Mouse (Mus musculus) intestine, embryonic 14.5 days (tissue): ENCODE results near the gene Sptssa. TPM values are rescaled to one million over a fixed set of nuclear protein-coding genes. Genes with fewer than 3 reads are reported as not detected.

Source experiments
- ATAC-seq: fragments of 200-750 bp; cut with Nextera tagmentation; replicated peaks from 2 replicates; pipeline ENCODE4 v1.8.0; 2017; ENCODE audit warnings: low read depth, moderate number of reproducible peaks, moderate TSS enrichment, moderate library complexity; ENCODE audit not compliant: low FRiP score, low TSS enrichment
- DNase-seq: peaks from one replicate; pipeline ENCODE4 v3.0.0-alpha.2; 2018; ENCODE audit warnings: low spot score
- H3K27ac ChIP-seq: fragments of 300-500 bp; sonication (generic); 2 replicates; pipeline ENCODE4 v1.5.1; 2014; ENCODE audit warnings: low read depth, mild to moderate bottlenecking, control low read depth
- H3K27me3 ChIP-seq: fragments of 300-500 bp; sonication (generic); replicated peaks from 2 replicates; pipeline ENCODE4 v1.6.1; 2014; ENCODE audit warnings: low read length, control low read depth; ENCODE audit not compliant: control insufficient read depth, insufficient read depth
- H3K36me3 ChIP-seq: fragments of 300-500 bp; sonication (generic); 2 replicates; pipeline ENCODE4 v1.6.1; 2014; ENCODE audit warnings: low read length, control low read depth; ENCODE audit not compliant: control insufficient read depth, insufficient read depth
- H3K4me1 ChIP-seq: fragments of 300-500 bp; sonication (generic); replicated peaks from 2 replicates; pipeline ENCODE4 v1.6.1; 2014; ENCODE audit warnings: low read length, control low read depth, mixed read lengths; ENCODE audit not compliant: control insufficient read depth, insufficient read depth
- H3K4me2 ChIP-seq: fragments of 300-500 bp; sonication (generic); 2 replicates; pipeline ENCODE4 v1.6.1; 2014; ENCODE audit warnings: low read length
- H3K4me3 ChIP-seq: fragments of 300-500 bp; sonication (generic); 2 replicates; pipeline ENCODE4 v1.5.1; 2014; ENCODE audit warnings: low read depth, low read length, control low read depth, mixed read lengths
- H3K9ac ChIP-seq: fragments of 300-500 bp; sonication (generic); 2 replicates; pipeline ENCODE4 v1.6.1; 2014; ENCODE audit warnings: mild to moderate bottlenecking, low read length
- H3K9me3 ChIP-seq: fragments of 300-500 bp; sonication (generic); 2 replicates; pipeline ENCODE4 v1.6.1; 2016; ENCODE audit warnings: low read length, control low read depth; ENCODE audit not compliant: control insufficient read depth
- WGBS: fragments of 180-500 bp; shearing (Covaris S2); extraction: QIAGEN DNeasy Blood & Tissue Kit; methylation state at CpG from one replicate; pipeline ENCODE4 v1.1.7; 2014; 5-methylcytosine and 5-hydroxymethylcytosine counted together
- polyA plus RNA-seq: library from polyadenylated mRNA; unstranded; fragments of >200 nt; fragmentation: Nextera tagmentation; extraction: Ambion mirVana; gene quantifications from 2 replicates; pipeline ENCODE4 v1.2.1, GENCODE M21; 2014

Gene Sptssa
- polyA plus RNA-seq, result 216 and 224 TPM in 2 replicates

GRCm38 (mm10) chr12:54656396-54657171 is at the start of gene Sptssa:
Sptssa (minus strand) TSS chr12:54656573.
- DNase-seq (peak; percentile 95), ATAC-seq (peak; percentile 100)
- Histone ChIP-seq H3K27me3 (no peaks in the 10 kb centered on the region), H3K36me3 (no peaks in the 10 kb centered on the region), H3K9me3 (no peaks in the 10 kb centered on the region), H3K4me3 (peak within 1 kb of the TSS; percentile 58), H3K27ac (peak within 1 kb of the TSS; percentile 85), H3K9ac (peak within 1 kb of the TSS; percentile 68), H3K4me2 (peak within 1 kb of the TSS; percentile 67), H3K4me1 (peaks cover 18% of the 10 kb centered on the region)
- 7% methylated on average over 53 of the region's 53 CpGs for WGBS

DNA sequence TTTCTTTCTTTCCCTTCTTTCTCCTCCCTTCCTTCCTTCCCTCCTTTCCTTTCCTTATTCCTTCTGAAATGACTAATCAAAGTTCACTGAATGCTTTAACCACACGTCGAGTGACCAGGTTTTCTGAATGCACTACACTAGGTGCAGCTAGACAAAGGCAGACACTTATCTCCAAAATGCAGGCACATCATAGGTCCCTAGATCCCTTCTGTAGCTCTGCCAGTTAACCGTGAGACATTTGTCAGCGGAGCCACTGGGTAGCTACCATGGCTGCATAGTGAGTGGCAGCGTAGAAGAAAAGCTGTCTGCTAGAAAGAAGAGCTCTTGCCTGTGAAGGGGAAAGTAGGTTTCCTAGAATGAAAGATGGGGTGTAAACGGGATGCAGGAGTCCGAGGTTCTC is 43.0 kb upstream of the Sptssa start:
- H3K27ac ChIP-seq, result no peak overlapping the region
- H3K4me1 ChIP-seq, result peaks cover 4% of the 10 kb centered on the region; the same call in 1 of the 2 replicates
- 72% methylated on average over 7 of the region's 7 CpGs for WGBS
- no peak for DNase-seq
- no peak overlapping the region for H3K4me2 ChIP-seq
- no peaks in the 10 kb centered on the region for H3K27me3 ChIP-seq
- H3K9me3 ChIP-seq, result no peaks in the 10 kb centered on the region
- ATAC-seq, result no peak
- H3K9ac ChIP-seq, result no peak overlapping the region
- H3K36me3 ChIP-seq, result no peaks in the 10 kb centered on the region
- H3K4me3 ChIP-seq, result no peak overlapping the region

DNA sequence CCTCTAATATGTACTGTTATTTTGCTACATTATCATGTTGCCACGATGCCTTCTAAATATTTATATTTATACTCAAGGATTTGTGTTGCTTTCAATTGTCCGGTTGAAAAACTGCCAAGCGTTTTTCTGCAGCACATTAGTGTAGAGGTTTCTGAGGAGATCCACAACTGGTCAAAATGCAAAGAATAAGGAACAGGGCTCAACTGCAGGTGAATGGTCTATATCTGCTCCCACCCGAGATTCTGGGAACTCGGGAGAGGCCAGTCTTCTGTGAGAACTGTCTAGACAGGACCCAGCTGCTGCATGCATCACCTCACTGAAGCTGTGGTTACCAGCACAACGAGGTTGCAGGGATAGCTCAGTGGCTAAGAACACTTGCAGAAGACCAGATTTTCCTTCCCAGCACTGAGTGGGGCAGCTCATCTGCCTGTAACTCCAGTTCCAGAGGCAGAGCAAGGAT is 41.4 kb upstream of the Sptssa start:
- no peaks in the 10 kb centered on the region for H3K27me3 ChIP-seq
- H3K4me2 ChIP-seq, result no peak overlapping the region
- H3K4me3 ChIP-seq, result no peak overlapping the region
- no peak overlapping the region for H3K9ac ChIP-seq
- H3K27ac ChIP-seq, result no peak overlapping the region
- H3K9me3 ChIP-seq, result no peaks in the 10 kb centered on the region
- 40% methylated on average over 6 of the region's 6 CpGs for WGBS
- H3K36me3 ChIP-seq, result 0 out of 2 replicates have a peak, but pooled peaks cover 1% of the 10 kb centered on the region
- DNase-seq (no peak), ATAC-seq (no peak)
- H3K4me1 ChIP-seq, result peaks cover 4% of the 10 kb centered on the region; the same call in 1 of the 2 replicates

GRCm38 (mm10) chr12:54697003-54697597 is 40.7 kb upstream of the Sptssa start:
- WGBS, result 5% methylated on average over 7 of the region's 7 CpGs

GRCm38 (mm10) chr12:54696242-54697002 is 40.0 kb upstream of the Sptssa start:
- WGBS, result under 1% methylated on average over 32 of the region's 32 CpGs
- no peaks in the 10 kb centered on the region for H3K9me3 ChIP-seq
- peaks cover 4% of the 10 kb centered on the region; the same call in 1 of the 2 replicates for H3K4me1 ChIP-seq
- H3K36me3 ChIP-seq, result peaks cover 8% of the 10 kb centered on the region; the same call in 1 of the 2 replicates
- no peaks in the 10 kb centered on the region for H3K27me3 ChIP-seq
- H3K9ac ChIP-seq, result peak overlapping the region; percentile 59
- peak overlapping the region; percentile 70 for H3K4me2 ChIP-seq
- H3K4me3 ChIP-seq, result peak overlapping the region; percentile 61
- peak overlapping the region; percentile 96 for H3K27ac ChIP-seq
- DNase-seq (peak; percentile 94), ATAC-seq (peak; percentile 90)

More at GRCm38 (mm10) chr12:54697003-54697597, 40.7 kb upstream of the Sptssa start:
- DNase-seq, result peak; percentile 55
- Histone ChIP-seq H3K4me2 (no peak overlapping the region), H3K27me3 (no peaks in the 10 kb centered on the region), H3K4me3 (no peak overlapping the region), H3K36me3 (0 out of 2 replicates have a peak, but pooled peaks cover 5% of the 10 kb centered on the region), H3K4me1 (peaks cover 4% of the 10 kb centered on the region; the same call in 1 of the 2 replicates), H3K9ac (no peak overlapping the region), H3K9me3 (no peaks in the 10 kb centered on the region), H3K27ac (no peak overlapping the region)
- peak; percentile 59 for ATAC-seq

DNA sequence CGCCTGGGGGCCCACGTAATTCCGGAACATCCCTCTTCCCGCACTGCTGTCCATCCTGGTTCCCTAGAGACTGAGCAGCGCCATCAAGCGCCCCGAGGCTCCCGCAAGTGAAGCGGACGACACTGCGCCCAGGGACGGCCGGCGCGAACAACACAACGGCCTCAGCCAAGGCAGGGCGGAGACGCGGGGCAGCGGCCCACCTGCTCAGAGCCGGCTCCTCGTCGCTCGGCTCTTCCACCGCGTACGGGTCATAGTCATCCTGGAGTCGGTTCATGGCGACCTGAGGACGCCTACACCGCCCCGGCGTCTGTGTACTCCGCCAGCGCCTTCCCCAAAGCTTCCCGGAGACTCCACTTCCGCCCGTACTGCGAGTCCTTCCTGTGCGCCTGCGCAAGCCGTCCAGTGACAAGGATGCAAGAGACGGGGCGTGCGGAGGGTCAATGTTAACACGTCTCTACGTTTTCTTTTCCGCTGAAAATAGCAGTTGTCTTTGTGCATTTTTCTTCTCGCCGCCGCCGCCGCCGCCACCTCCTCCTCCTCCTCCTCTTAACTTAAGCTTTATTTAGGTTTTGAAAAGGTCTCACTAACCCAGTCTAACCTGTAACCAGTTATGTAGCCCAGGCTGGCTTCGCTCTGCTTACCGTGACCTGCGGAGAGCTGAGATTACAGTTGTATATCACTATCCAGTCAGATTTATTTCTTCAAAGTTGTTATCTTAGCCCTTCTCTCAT is 39.3 kb upstream of the Sptssa start, which contains the start of gene Eapp:
Gene Eapp (minus strand): TSS at position 387 of the 731 bp plus-strand sequence.
- H3K4me2 ChIP-seq, result peak within 1 kb of the TSS; percentile 70
- DNase-seq (peak; percentile 94), ATAC-seq (peak; percentile 86)
- peak within 1 kb of the TSS; percentile 59 for H3K9ac ChIP-seq
- H3K9me3 ChIP-seq, result no peaks in the 10 kb centered on the region
- peaks cover 15% of the 10 kb centered on the region; the same call in 1 of the 2 replicates for H3K36me3 ChIP-seq
- WGBS, result under 1% methylated on average over 57 of the region's 57 CpGs
- H3K27me3 ChIP-seq, result no peaks in the 10 kb centered on the region
- H3K4me1 ChIP-seq, result peaks cover 4% of the 10 kb centered on the region; the same call in 1 of the 2 replicates
- peak within 1 kb of the TSS; percentile 61 for H3K4me3 ChIP-seq
- peak within 1 kb of the TSS; percentile 96 for H3K27ac ChIP-seq

DNA sequence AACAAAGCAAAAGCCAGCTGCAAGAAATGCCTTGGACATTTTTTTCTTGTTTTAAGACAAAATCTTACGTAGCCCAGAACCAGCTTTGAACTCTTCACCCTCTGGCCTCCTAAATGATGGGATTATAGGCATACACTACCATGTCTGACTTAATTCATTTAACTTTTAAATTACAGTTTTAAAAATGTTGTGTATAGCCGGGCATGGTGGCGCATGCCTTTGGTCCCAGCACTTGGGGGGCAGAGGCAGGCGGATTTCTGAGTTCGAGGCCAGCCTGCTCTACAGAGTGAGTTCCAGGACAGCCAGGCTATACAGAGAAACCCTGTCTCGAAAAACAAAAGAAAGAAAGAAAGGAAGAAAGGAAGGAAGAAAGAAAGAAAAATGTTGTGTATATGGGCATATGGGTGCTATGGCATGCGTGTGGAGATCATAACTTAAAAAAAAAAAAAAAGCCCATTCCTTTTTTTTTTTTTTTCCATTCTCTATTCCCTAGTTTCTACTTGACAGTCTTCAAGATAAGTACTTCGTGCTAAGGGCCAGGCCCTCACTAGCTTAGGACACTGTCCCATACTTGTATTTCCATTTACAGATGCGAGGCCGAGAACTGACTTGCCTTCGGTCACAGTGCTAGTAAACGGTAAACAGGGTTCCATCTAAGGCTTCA is 38.6 kb upstream of the Sptssa start:
- Histone ChIP-seq H3K4me1 (peaks cover 4% of the 10 kb centered on the region; the same call in 1 of the 2 replicates), H3K9me3 (no peaks in the 10 kb centered on the region), H3K9ac (peak overlapping the region; percentile 59), H3K4me2 (peak overlapping the region; percentile 70), H3K36me3 (peaks cover 22% of the 10 kb centered on the region), H3K27ac (peak overlapping the region; percentile 96), H3K4me3 (peak overlapping the region; percentile 61), H3K27me3 (no peaks in the 10 kb centered on the region)
- DNase-seq (no peak), ATAC-seq (no peak)
- WGBS, result 38% methylated on average over 12 of the region's 12 CpGs
